Mouse (Mus musculus) Muller cell, postnatal 12 days (primary cell): Measurements from ENCODE around the gene Prdx2.

Experiments used
- DNase-seq: peaks from one replicate; pipeline ENCODE4 v3.0.0-alpha.2; 2015; ENCODE audit errors: inconsistent ontology term

The Prdx2 gene

GRCm38 (mm10) chr8:84947241-84947545 is 22.2 kb upstream of the Prdx2 start:
- DNase-seq = peak; percentile 52

GRCm38 (mm10) chr8:84949753-84950152 is 19.6 kb upstream of the Prdx2 start:
- DNase-seq = no peak

GRCm38 (mm10) chr8:84952612-84953255 is 16.7 kb upstream of the Prdx2 start:
- no peak for DNase-seq

- peak; percentile 64 for DNase-seq
Observed at GRCm38 (mm10) chr8:84956768-84957167, 12.6 kb upstream of the Prdx2 start.

- DNase-seq = no peak
Observed at GRCm38 (mm10) chr8:84959811-84960210, 9.6 kb upstream of the Prdx2 start.

GRCm38 (mm10) chr8:84963952-84964351 is 5.4 kb upstream of the Prdx2 start:
- no peak for DNase-seq

- DNase-seq = peak; percentile 95
Observed at GRCm38 (mm10) chr8:84965731-84966291, 3.6 kb upstream of the Prdx2 start.

GRCm38 (mm10) chr8:84966603-84967002 is 2.8 kb upstream of the Prdx2 start:
- DNase-seq = peak; percentile 45

GRCm38 (mm10) chr8:84967532-84968304 is 1.7 kb upstream of the Prdx2 start:
- no peak for DNase-seq

- no peak for DNase-seq
Observed at GRCm38 (mm10) chr8:84968650-84969049, 737 bp upstream of the Prdx2 start.

GRCm38 (mm10) chr8:84970135-84970790 is 876 bp downstream of the Prdx2 start:
- DNase-seq = no peak

- no peak for DNase-seq
Observed at GRCm38 (mm10) chr8:84970913-84971312, 1.5 kb downstream of the Prdx2 start.

GRCm38 (mm10) chr8:84973079-84973478 is 3.7 kb downstream of the Prdx2 start:
- no peak for DNase-seq

GRCm38 (mm10) chr8:84973803-84974542 is 4.6 kb downstream of the Prdx2 start:
- peak; percentile 67 for DNase-seq

- DNase-seq = peak; percentile 41
Observed at GRCm38 (mm10) chr8:84974543-84975142, 5.3 kb downstream of the Prdx2 start.

GRCm38 (mm10) chr8:84975434-84975833 is 6.0 kb downstream of the Prdx2 start:
- peak; percentile 73 for DNase-seq

- DNase-seq = peak; percentile 97
Observed at GRCm38 (mm10) chr8:84976031-84976762, 6.8 kb downstream of the Prdx2 start.

GRCm38 (mm10) chr8:84976763-84977434 is 7.5 kb downstream of the Prdx2 start:
- DNase-seq = peak; percentile 72

GRCm38 (mm10) chr8:84977435-84978247 is 8.3 kb downstream of the Prdx2 start:
- peak; percentile 61 for DNase-seq
